Mouse (Mus musculus) ovary, adult 10 weeks (tissue): ENCODE measurements around the gene Il1f6. TPM values are rescaled to one million over a fixed set of nuclear protein-coding genes. Genes with fewer than 3 reads are reported as not detected.

Source experiments
- polyA plus RNA-seq: library from polyadenylated mRNA; stranded (reverse); fragments of 350-450 nt; fragmentation: Illumina TruSeq; extraction: RNeasy Lipid Tissue Mini Kit (QIAGEN cat#74804); gene quantifications from one replicate; pipeline ENCODE4 v1.2.3, GENCODE M21; 2014

The Il1f6 gene
- polyA plus RNA-seq = not detected

DNA sequence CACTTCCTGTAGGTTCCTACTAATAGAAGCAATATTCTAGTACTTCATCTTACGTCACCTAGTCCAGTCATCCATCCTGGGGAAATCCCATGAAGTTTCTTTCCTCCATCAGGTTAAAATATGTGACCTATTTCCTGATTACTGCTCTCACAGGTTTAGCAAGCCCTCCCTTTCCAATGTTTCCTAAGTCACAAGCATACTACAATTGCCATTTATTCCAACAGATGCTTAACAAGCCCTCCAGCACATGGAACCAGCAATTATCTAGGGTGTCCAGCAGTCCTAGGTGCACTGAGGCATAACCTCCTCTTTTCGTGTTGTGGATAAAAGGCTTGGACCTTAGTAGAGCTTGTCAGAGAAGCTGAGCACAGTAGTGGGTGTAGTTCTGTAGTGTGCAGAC lies at the start of gene Il1f6:
Gene Il1f6 (plus strand): TSS at position 301 of the 400 bp plus-strand sequence.

DNA sequence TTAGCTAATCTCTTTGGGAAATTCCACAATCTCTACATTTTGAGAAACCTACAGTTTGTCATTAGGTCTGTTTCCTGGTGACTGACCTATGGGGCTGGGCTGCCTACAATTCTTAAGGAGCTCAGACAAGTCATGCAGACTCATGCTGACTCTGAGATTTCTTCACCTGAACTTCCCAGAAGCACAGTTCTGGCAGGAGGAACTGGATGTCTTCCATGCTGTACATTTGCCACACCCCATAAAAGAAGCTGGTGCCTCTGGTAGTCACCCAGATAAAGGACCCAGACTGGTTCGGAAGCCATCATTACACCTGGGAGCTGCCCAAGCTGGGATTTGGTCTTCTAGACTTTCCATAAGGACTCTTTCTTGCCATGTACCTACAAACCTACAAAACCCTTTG lies 29.0 kb upstream of the Il1f6 start, which contains the start of gene Il1f9:
Gene Il1f9 (plus strand): TSS at position 301 of the 400 bp plus-strand sequence.

Other genes with a start within 250 kb of the Il1f6 start
- gene Hnmt, start 166.0 kb upstream of the Il1f6 start, polyA plus RNA-seq = 84.3 TPM
- 1.3 TPM for gene Tbpl2, start 118.8 kb upstream of the Il1f6 start, polyA plus RNA-seq
- gene Il1f8, start 62.3 kb upstream of the Il1f6 start, polyA plus RNA-seq = 2.1 TPM
- gene Il1f9, start 28.9 kb upstream of the Il1f6 start, polyA plus RNA-seq = 0.74 TPM
- not detected for gene Il1f5, start 61.5 kb downstream of the Il1f6 start, polyA plus RNA-seq
- gene Il1f10, start 75.8 kb downstream of the Il1f6 start, polyA plus RNA-seq = not detected
- 5.8 TPM for gene Il1rn, start 121.4 kb downstream of the Il1f6 start, polyA plus RNA-seq
- gene Psd4, start 152.2 kb downstream of the Il1f6 start, polyA plus RNA-seq = 14.9 TPM